Mouse (Mus musculus): ENCODE measurements at regions not wholly inside any gene's neighbourhood (a gene's known extent, or its start where the extent isn't known, plus 50 kb on each side); places are given as distances from the start of the nearest gene placed in this dataset.

GRCm38 (mm10) chr3:20551563-20551962 is 184.6 kb upstream of the Agtr1b start:
- no peak for TF ChIP-seq CTCF (IDR thresholded peaks at IDR 0.05; ENCODE audit: low read depth, low read length)
- TF ChIP-seq POLR2A (IDR thresholded peaks at IDR 0.05; ENCODE audit: borderline replicate concordance, low read depth, low read length): no peak

All from bone marrow macrophage, adult 2 months (primary cell).